In the genomic region with DNA sequence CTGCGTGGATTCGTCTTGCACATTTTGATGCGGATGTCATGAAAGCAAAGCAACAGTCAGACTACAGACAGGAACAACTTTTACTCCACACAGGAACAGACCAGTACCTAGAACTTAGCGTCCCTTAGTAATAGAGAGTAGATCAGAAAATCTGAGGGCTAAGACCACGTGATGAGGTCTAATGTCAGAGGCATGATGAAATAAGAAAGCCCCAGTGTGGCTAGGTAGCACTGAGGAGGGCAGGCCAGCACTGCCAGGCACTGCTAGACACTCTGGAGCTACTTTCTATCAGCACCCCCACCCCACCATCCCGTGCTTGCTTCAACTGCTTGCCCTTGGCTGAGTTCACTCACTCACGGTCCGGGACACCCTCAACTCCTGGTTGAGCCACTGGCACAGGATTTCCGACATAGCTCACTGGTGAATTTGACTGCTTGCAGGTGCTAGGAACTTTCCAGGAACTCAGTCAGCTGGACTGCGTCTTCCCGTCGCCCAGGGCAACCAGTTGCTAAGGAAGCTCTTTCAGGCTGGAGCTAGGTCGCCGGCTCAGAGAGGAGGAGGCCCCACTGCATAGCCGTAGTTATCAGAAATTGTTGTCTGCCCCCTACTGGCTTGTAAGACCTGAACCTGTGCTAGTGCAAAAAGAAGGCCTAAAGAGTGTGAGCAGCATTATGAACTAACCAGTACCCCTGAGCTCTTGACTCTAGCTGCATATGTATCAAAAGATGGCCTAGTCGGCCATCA, we compare ENCODE assay signal across 9 mouse cellular contexts. TPM values are rescaled to one million over a fixed set of nuclear protein-coding genes. Genes with fewer than 3 reads are reported as not detected.
DNase-seq lines count a peak whose midpoint lies in the region; ATAC-seq and TF ChIP-seq lines count a peak whose summit lies in the region.
"Had no signal": no experiment of that assay in that cellular context is flagged by ENCODE, and none has a peak within 500 bp of the region (broad histone marks: within the 10 kb centered on the region; RNA-seq: fewer than 3 reads in every experiment).

A gene (minus strand): TSS at position 510 of the 744 bp plus-strand sequence.

- ATAC-seq in cerebellum, adult (ENCODE audit: insufficient number of reproducible peaks, low FRiP score, low TSS enrichment), result peak; percentile 75
- ATAC-seq in forebrain, embryonic 15.5 days (replicated peaks), result peak; percentile 96
- peak; percentile 77 for ATAC-seq in liver, embryonic 16.5 days (ENCODE audit: low read depth)
- ATAC-seq in neural tube, embryonic 13.5 days (ENCODE audit: low read depth), result peak; percentile 95

- TF ChIP-seq CTCF in ES-Bruce4 (IDR thresholded peaks at IDR 0.05; ENCODE audit: low read depth, low read length), result peak; percentile 32

- H3K27me3 ChIP-seq in ES-Bruce4 (ENCODE audit: control insufficient read depth, insufficient read depth, low read length, poor library complexity, severe bottlenecking), result no peaks in the 10 kb centered on the region
- no peaks in the 10 kb centered on the region for H3K27me3 ChIP-seq in forebrain, embryonic 15.5 days
- H3K27me3 ChIP-seq in liver, embryonic 16.5 days (ENCODE audit: control insufficient read depth, insufficient read depth, low read depth, low read length), result no peaks in the 10 kb centered on the region
- no peaks in the 10 kb centered on the region for H3K27me3 ChIP-seq in neural tube, embryonic 13.5 days

- DNase-seq in heart, postnatal 36 days, result peak; percentile 54 to 62
- DNase-seq in layer of hippocampus, adult 11-12 months (ENCODE audit: low spot score), result peak; percentile 73
- peak; percentile 23 for DNase-seq in telencephalon, adult 2 months (ENCODE audit: low read depth, low spot score)

- H3K27ac ChIP-seq in ES-Bruce4 (ENCODE audit: insufficient read depth, low read length), result no peak within 1 kb of the TSS
- H3K27ac ChIP-seq in forebrain, embryonic 15.5 days (replicated peaks), result no peak within 1 kb of the TSS
- H3K27ac ChIP-seq in liver, embryonic 16.5 days (ENCODE audit: low read length), result no peak within 1 kb of the TSS
- no peak within 1 kb of the TSS for H3K27ac ChIP-seq in neural tube, embryonic 13.5 days (replicated peaks)

- no peaks in the 10 kb centered on the region for H3K9me3 ChIP-seq in ES-Bruce4 (replicated peaks; ENCODE audit: control insufficient read depth, insufficient read depth, low read length, poor library complexity, severe bottlenecking)
- H3K9me3 ChIP-seq in forebrain, embryonic 15.5 days, result no peaks in the 10 kb centered on the region
- H3K9me3 ChIP-seq in liver, embryonic 16.5 days (replicated peaks; ENCODE audit: control insufficient read depth, low read length), result no peaks in the 10 kb centered on the region
- no peaks in the 10 kb centered on the region for H3K9me3 ChIP-seq in neural tube, embryonic 13.5 days

- no peaks in the 10 kb centered on the region for H3K4me1 ChIP-seq in ES-Bruce4 (ENCODE audit: control insufficient read depth, insufficient read depth, low read length)
- H3K4me1 ChIP-seq in forebrain, embryonic 15.5 days, result no peaks in the 10 kb centered on the region
- H3K4me1 ChIP-seq in liver, embryonic 16.5 days (ENCODE audit: control insufficient read depth, low read depth, low read length), result no peaks in the 10 kb centered on the region
- no peaks in the 10 kb centered on the region for H3K4me1 ChIP-seq in neural tube, embryonic 13.5 days (replicated peaks)

- peak within 1 kb of the TSS; percentile 31 for H3K4me2 ChIP-seq in forebrain, embryonic 15.5 days (replicated peaks)
- peak within 1 kb of the TSS; percentile 36 for H3K4me2 ChIP-seq in liver, embryonic 16.5 days (ENCODE audit: low read depth, low read length)
- H3K4me2 ChIP-seq in neural tube, embryonic 13.5 days, result peak within 1 kb of the TSS; percentile 45

- H3K9ac ChIP-seq in ES-Bruce4 (ENCODE audit: low read depth, poor library complexity, severe bottlenecking), result no peak within 1 kb of the TSS
- H3K9ac ChIP-seq in forebrain, embryonic 15.5 days (replicated peaks), result no peak within 1 kb of the TSS
- no peak within 1 kb of the TSS for H3K9ac ChIP-seq in liver, embryonic 16.5 days (ENCODE audit: low read depth, low read length)
- H3K9ac ChIP-seq in neural tube, embryonic 13.5 days, result no peak within 1 kb of the TSS

- H3K4me3 ChIP-seq in ES-Bruce4 (ENCODE audit: low read depth, low read length), result peak within 1 kb of the TSS; percentile 37
- H3K4me3 ChIP-seq in forebrain, embryonic 15.5 days, result peak within 1 kb of the TSS; percentile 25
- peak within 1 kb of the TSS; percentile 37 for H3K4me3 ChIP-seq in liver, embryonic 16.5 days (ENCODE audit: low read depth, low read length)
- H3K4me3 ChIP-seq in neural tube, embryonic 13.5 days, result peak within 1 kb of the TSS; percentile 27

- no peak for TF ChIP-seq EP300 in ES-Bruce4 (IDR thresholded peaks at IDR 0.05; ENCODE audit: insufficient read depth, low read depth, low read length)

- intact Hi-C loops in heart, postnatal 36 days (cut with DNase I), result no loop called here

- no peaks in the 10 kb centered on the region for H3K36me3 ChIP-seq in ES-Bruce4 (ENCODE audit: control insufficient read depth, insufficient read depth, low read length, poor library complexity, severe bottlenecking)
- H3K36me3 ChIP-seq in forebrain, embryonic 15.5 days, result no peaks in the 10 kb centered on the region
- H3K36me3 ChIP-seq in liver, embryonic 16.5 days (ENCODE audit: control insufficient read depth, insufficient read depth), result no peaks in the 10 kb centered on the region
- H3K36me3 ChIP-seq in neural tube, embryonic 13.5 days, result no peaks in the 10 kb centered on the region

- no peak for TF ChIP-seq POLR2A in ES-Bruce4 (IDR thresholded peaks at IDR 0.05; ENCODE audit: insufficient read depth, low read length)

- WGBS in forebrain, embryonic 15.5 days, result 29% methylated on average over 16 of the region's 16 CpGs
- 11% methylated on average over 16 of the region's 16 CpGs for WGBS in liver, embryonic 16.5 days (ENCODE audit: insufficient replicate concordance)
- 32% methylated on average over 16 of the region's 16 CpGs for WGBS in neural tube, embryonic 13.5 days

RNA-seq across cellular contexts. Expression of the gene that starts here (rescaled TPM):
- 0.16 and 0.79 TPM in 2 replicates for polyA plus RNA-seq in ES-Bruce4 (2011; ENCODE audit: insufficient read depth, insufficient read length, low read depth, missing spikeins)
- polyA plus RNA-seq in forebrain, embryonic 15.5 days (2015; fragmentation: Nextera tagmentation; extraction: Ambion mirVana), result 0.78 and 1.5 TPM in 2 replicates
- under 1 TPM; 0.05 to 0.17 TPM for total RNA-seq in heart, postnatal 36 days (2021)
- polyA plus RNA-seq in liver, embryonic 16.5 days (2015; fragmentation: Nextera tagmentation; extraction: Ambion mirVana), result 0.04 and 0.08 TPM in 2 replicates
- 0.53 and 0.81 TPM in 2 replicates for polyA plus RNA-seq in neural tube, embryonic 13.5 days (2015; fragmentation: Nextera tagmentation; extraction: Ambion mirVana)
- total RNA-seq: gastrocnemius, adult 8-10 months had no signal

Comparison
In these comparisons a context has a peak if more than half of its experiments do, and no peak if none do; other contexts are left out.
1. Peak in DNase-seq in heart, postnatal 36 days; RNA of the gene not detected or under 1 TPM.
2. Peak in ATAC-seq, H3K4me3 ChIP-seq and H3K4me2 ChIP-seq in liver, embryonic 16.5 days; RNA of the gene not detected or under 1 TPM.
3. Peak in ATAC-seq, H3K4me3 ChIP-seq and H3K4me2 ChIP-seq in neural tube, embryonic 13.5 days; RNA of the gene not detected or under 1 TPM.
4. DNase-seq: peak in every context shown above with its lines; median percentile 73 in layer of hippocampus, adult 11-12 months; 58 in heart, postnatal 36 days; 23 in telencephalon, adult 2 months.